Mouse (Mus musculus) Muller cell, postnatal 12 days (primary cell): ENCODE measurements around the gene Clstn1.

Experiments used
- DNase-seq: peaks from one replicate; pipeline ENCODE4 v3.0.0-alpha.2; 2015; ENCODE audit errors: inconsistent ontology term

The Clstn1 gene

GRCm38 (mm10) chr4:149634966-149635365 is 48.7 kb downstream of the Clstn1 start:
- no peak for DNase-seq

GRCm38 (mm10) chr4:149635915-149636415 is 49.7 kb downstream of the Clstn1 start:
- no peak for DNase-seq

GRCm38 (mm10) chr4:149637942-149638341 is 51.7 kb downstream of the Clstn1 start:
- peak; percentile 50 for DNase-seq

GRCm38 (mm10) chr4:149640831-149641230 is 54.6 kb downstream of the Clstn1 start:
- DNase-seq: no peak

- no peak for DNase-seq
These were observed 55.1 kb downstream of the Clstn1 start for GRCm38 (mm10) chr4:149641400-149641799.

GRCm38 (mm10) chr4:149641956-149642355 is 55.7 kb downstream of the Clstn1 start:
- DNase-seq: no peak

- no peak for DNase-seq
These were observed 59.5 kb downstream of the Clstn1 start for GRCm38 (mm10) chr4:149645761-149646160.

- DNase-seq: no peak
These were observed 62.0 kb downstream of the Clstn1 start for GRCm38 (mm10) chr4:149648031-149648805.

GRCm38 (mm10) chr4:149650493-149651193 is 64.4 kb downstream of the Clstn1 start:
- peak; percentile 72 for DNase-seq

GRCm38 (mm10) chr4:149654232-149654631 is 68.0 kb downstream of the Clstn1 start:
- no peak for DNase-seq

GRCm38 (mm10) chr4:149657858-149658416 is 71.7 kb downstream of the Clstn1 start:
- no peak for DNase-seq

GRCm38 (mm10) chr4:149659495-149660116 is 73.3 kb downstream of the Clstn1 start:
- no peak for DNase-seq

GRCm38 (mm10) chr4:149660598-149660997 is 74.3 kb downstream of the Clstn1 start:
- no peak for DNase-seq

GRCm38 (mm10) chr4:149661967-149662589 is 75.8 kb downstream of the Clstn1 start:
- DNase-seq: no peak

GRCm38 (mm10) chr4:149663849-149664503 is 77.7 kb downstream of the Clstn1 start:
- DNase-seq: peak; percentile 49

- DNase-seq: no peak
These were observed 78.9 kb downstream of the Clstn1 start for GRCm38 (mm10) chr4:149665016-149665691.

- no peak for DNase-seq
These were observed 79.4 kb downstream of the Clstn1 start for GRCm38 (mm10) chr4:149665692-149666090.

GRCm38 (mm10) chr4:149671175-149671574 is 84.9 kb downstream of the Clstn1 start:
- no peak for DNase-seq

GRCm38 (mm10) chr4:149672747-149673146 is 86.5 kb downstream of the Clstn1 start:
- DNase-seq: no peak

GRCm38 (mm10) chr4:149674814-149675377 is 88.6 kb downstream of the Clstn1 start:
- DNase-seq: no peak
